Mouse (Mus musculus) right cerebral cortex, postnatal 14 days (tissue): ENCODE data around the gene Isg20.
A peak's percentile ranks its signal among the peaks of the same experiment; 100 is the strongest.

ENCODE experiments used
- DNase-seq: peaks from one replicate; pipeline ENCODE4 v3.0.0; 2022

The Isg20 gene

GRCm38 (mm10) chr7:78904175-78904574, 9.0 kb upstream of the Isg20 start:
- DNase-seq, result no peak

GRCm38 (mm10) chr7:78909026-78909425, 4.2 kb upstream of the Isg20 start:
- no peak for DNase-seq

GRCm38 (mm10) chr7:78910336-78911098, 2.7 kb upstream of the Isg20 start:
- DNase-seq, result no peak

GRCm38 (mm10) chr7:78911209-78911608, 2.0 kb upstream of the Isg20 start:
- no peak for DNase-seq

- DNase-seq, result no peak
Observed at GRCm38 (mm10) chr7:78912253-78912973, 811 bp upstream of the Isg20 start.

- no peak for DNase-seq
Observed at GRCm38 (mm10) chr7:78913649-78914544, 673 bp downstream of the Isg20 start.

- DNase-seq, result no peak
Observed at GRCm38 (mm10) chr7:78914545-78914845, 1.3 kb downstream of the Isg20 start.

- no peak for DNase-seq
Observed at GRCm38 (mm10) chr7:78914896-78915510, 1.8 kb downstream of the Isg20 start.

GRCm38 (mm10) chr7:78918686-78919085, 5.5 kb downstream of the Isg20 start:
- DNase-seq, result no peak

- DNase-seq, result no peak
Observed at GRCm38 (mm10) chr7:78922506-78922905, 9.3 kb downstream of the Isg20 start.

GRCm38 (mm10) chr7:78924300-78924699, 11.1 kb downstream of the Isg20 start:
- DNase-seq, result peak; percentile 78

GRCm38 (mm10) chr7:78924796-78925195, 11.6 kb downstream of the Isg20 start:
- no peak for DNase-seq

- no peak for DNase-seq
Observed at GRCm38 (mm10) chr7:78925680-78926079, 12.5 kb downstream of the Isg20 start.

- no peak for DNase-seq
Observed at GRCm38 (mm10) chr7:78926156-78926555, 12.9 kb downstream of the Isg20 start.

- DNase-seq, result no peak
Observed at GRCm38 (mm10) chr7:78927266-78927665, 14.0 kb downstream of the Isg20 start.

GRCm38 (mm10) chr7:78938957-78939602, 25.9 kb downstream of the Isg20 start:
- DNase-seq, result no peak

GRCm38 (mm10) chr7:78940971-78941370, 27.7 kb downstream of the Isg20 start:
- DNase-seq, result no peak

GRCm38 (mm10) chr7:78942544-78942943, 29.3 kb downstream of the Isg20 start:
- no peak for DNase-seq

GRCm38 (mm10) chr7:78953886-78954572, 40.8 kb downstream of the Isg20 start:
- DNase-seq, result no peak

GRCm38 (mm10) chr7:78954619-78955018, 41.4 kb downstream of the Isg20 start:
- no peak for DNase-seq

GRCm38 (mm10) chr7:78955086-78955485, 41.9 kb downstream of the Isg20 start:
- no peak for DNase-seq
